Mouse (Mus musculus): ENCODE data around the gene Spry2. TPM values are rescaled to one million over a fixed set of nuclear protein-coding genes. Genes with fewer than 3 reads are reported as not detected.

Spry2 gene
- polyA plus RNA-seq, 1 experiment = not detected

DNA sequence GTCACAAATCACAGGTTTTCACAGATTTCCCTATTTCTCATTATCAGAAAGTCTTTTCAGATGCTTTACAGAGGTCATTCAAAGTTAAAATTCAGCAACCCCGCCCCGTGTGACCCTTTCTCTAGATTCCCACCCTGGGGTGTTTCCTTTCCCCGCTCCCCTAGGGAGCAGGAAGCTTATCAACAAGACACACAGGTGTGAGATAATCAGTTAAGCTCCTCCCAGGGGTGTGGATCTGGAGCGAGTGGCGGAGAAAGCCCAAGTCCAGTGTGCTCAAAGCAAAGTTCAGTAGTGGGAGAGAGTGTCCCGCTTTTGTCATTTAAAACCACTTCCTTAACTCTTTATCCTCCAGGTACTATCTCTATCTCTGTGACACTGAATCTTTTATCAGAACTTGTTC is 35.7 kb downstream of the Spry2 start:
- no peak for TF ChIP-seq GATA1 (IDR thresholded peaks at IDR 0.05; ENCODE audit: low read length)

DNA sequence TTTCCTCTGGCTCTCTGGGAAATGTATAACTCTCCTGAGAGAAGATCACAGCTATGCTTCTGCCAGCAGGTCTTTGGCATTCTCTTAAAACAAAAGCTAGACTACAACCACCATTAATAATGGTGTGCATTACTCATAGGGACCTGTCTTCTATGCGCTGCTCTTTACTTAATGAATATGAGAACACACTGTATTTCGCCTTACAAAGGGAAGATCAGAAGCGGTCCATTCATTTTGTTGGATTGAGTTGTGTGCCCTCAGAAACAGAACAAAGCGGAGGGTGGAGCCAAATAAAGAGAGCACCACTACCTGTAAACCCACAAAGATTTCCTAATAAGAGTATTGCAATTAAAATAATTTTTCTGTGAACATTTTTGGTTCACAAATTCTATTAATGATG is 36.3 kb downstream of the Spry2 start:
- no peak for TF ChIP-seq GATA1 (IDR thresholded peaks at IDR 0.05; ENCODE audit: low read length)

DNA sequence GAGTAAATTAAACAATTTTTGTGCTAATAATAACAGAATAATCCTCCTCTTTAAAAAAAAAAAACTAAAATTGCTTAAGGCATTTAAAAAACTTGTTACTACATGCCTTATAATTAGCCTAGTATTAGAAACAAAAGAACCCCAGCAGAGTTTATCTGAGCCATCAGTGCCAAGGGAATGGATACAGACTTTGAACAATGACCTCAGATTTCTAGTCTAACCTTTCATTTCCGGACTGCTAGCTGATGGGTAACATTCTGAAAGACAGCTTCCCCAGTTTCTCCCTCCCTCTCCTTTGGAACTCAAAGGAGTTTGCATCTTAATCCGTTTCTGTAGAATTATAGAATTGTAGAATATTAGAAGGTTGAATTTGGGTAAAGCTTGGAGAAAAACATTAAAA is 36.7 kb downstream of the Spry2 start:
- TF ChIP-seq GATA1 (IDR thresholded peaks at IDR 0.05; ENCODE audit: low read length) = no peak

DNA sequence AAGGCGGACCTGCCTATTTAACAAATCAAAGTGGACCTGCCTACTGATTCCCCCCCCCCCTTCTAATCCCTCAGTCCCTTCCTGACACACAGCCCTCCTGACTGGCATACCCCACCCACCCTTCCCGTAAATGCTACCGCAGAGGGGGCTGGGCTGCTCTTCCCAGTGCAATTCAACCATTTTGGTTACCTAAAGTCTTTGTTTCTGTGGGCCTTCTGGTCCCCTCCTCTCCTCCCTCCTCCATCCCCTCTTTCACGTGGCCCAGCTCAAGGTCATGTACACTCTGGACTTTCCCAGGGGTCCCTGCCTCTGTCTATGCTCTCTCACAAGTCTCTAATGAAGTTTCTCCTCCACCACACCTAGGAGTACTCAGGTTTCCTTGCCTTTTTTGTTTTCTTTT is 37.3 kb downstream of the Spry2 start:
- no peak for TF ChIP-seq GATA1 (IDR thresholded peaks at IDR 0.05; ENCODE audit: low read length)

DNA sequence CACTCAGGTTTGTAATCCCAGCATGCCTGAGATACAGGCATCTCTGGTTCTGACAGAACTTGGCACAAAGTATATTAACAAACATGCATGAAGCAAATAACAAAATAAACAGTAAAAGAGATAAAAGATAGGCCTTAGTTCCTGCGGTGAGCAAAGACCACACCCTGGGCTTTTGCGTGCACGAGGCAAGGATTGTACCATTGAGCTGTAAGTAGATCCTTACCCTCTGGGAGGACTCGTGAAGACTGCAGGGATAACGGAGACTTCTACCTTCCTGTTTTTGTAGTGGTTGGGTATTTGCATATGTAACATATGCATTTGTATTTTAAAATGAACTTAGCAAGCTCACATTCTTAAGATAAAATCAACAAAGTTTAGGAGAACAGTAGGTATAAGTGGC is 37.7 kb downstream of the Spry2 start:
- TF ChIP-seq GATA1 (IDR thresholded peaks at IDR 0.05; ENCODE audit: low read length) = no peak

DNA sequence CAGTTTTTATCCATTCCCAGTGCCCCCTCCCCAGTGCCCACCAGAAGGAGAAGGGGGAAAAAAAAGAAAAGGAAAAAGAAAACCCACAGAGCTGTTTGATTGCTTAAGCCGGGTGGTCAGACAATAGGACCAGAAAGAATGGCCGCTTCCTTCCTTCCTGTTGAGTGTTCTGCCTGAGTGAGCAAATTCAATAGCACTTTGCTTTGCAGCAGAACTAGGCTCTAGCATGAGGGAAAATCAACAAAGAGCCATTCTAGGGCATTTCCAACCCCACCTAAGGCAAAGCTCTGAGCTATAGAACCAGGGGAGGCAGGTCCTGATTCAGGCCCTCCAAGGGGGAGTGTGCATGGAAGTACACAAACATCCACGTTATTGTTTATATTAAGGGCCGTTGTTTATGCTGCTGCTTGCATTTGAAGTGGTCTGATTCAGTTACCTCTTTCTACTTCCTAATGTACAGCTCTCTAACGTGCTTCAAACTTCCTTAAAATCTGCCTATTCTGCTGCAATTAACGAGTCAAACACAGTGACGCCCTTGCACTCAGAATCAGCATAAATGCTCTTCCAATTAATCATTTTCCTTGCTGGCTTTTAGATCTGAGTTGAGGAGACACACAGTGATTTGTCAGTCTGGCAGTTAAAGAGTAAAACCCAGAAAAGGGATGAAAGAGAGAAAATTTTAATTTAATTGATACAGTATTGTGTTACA is 45.1 kb downstream of the Spry2 start:
- TF ChIP-seq GATA1 (IDR thresholded peaks at IDR 0.05; ENCODE audit: low read length) = no peak

Other genes with a start within 250 kb of the Spry2 start
- gene Trim52, start 209.4 kb upstream of the Spry2 start, polyA plus RNA-seq (2012) = not detected in 2 replicates

Data from G1E-ER4 (cell line).